Mouse (Mus musculus) bone marrow, adult 2 months (tissue): Measurements from ENCODE around the gene Tbx2.

Experiments
- CTCF ChIP-seq: fragments of 200-500 bp; IDR thresholded peaks from 2 replicates; pipeline ENCODE4 v1.5.1; 2011; ENCODE audit warnings: low read length, control low read depth; ENCODE audit not compliant: control insufficient read depth, insufficient read depth
- POLR2A ChIP-seq: fragments of 200-500 bp; IDR thresholded peaks from 2 replicates; pipeline ENCODE4 v1.6.1; 2011; ENCODE audit warnings: low read depth, mild to moderate bottlenecking, control low read depth, low read length, borderline replicate concordance; ENCODE audit not compliant: control insufficient read depth

GRCm38 (mm10) chr11:85828691-85829519 is 3.4 kb upstream of the Tbx2 start:
- TF ChIP-seq CTCF (no peak), POLR2A (no peak)
